Mouse (Mus musculus) neural tube, embryonic 13.5 days (tissue): Measurements from ENCODE around the gene Trp53tg5. TPM values are rescaled to one million over a fixed set of nuclear protein-coding genes. Genes with fewer than 3 reads are reported as not detected.

Experiments
- ATAC-seq: fragments of 200-750 bp; cut with Nextera tagmentation; 2 replicates; pipeline ENCODE4 v1.8.0; 2017; ENCODE audit warnings: low read depth, mild to moderate bottlenecking, moderate TSS enrichment, moderate library complexity
- H3K27ac ChIP-seq: fragments of 300-500 bp; sonication (generic); replicated peaks from 2 replicates; pipeline ENCODE4 v1.5.1; 2015; ENCODE audit warnings: moderate library complexity, mild to moderate bottlenecking, inconsistent platforms
- H3K27me3 ChIP-seq: fragments of 300-500 bp; sonication (generic); 2 replicates; pipeline ENCODE4 v1.6.1; 2015; ENCODE audit warnings: mild to moderate bottlenecking, inconsistent platforms
- H3K36me3 ChIP-seq: fragments of 300-500 bp; sonication (generic); 2 replicates; pipeline ENCODE4 v1.6.1; 2015; ENCODE audit warnings: mild to moderate bottlenecking, inconsistent platforms
- H3K4me1 ChIP-seq: fragments of 300-500 bp; sonication (generic); replicated peaks from 2 replicates; pipeline ENCODE4 v1.6.1; 2015; ENCODE audit warnings: inconsistent platforms
- H3K4me2 ChIP-seq: fragments of 300-500 bp; sonication (generic); 2 replicates; pipeline ENCODE4 v1.6.1; 2015; ENCODE audit warnings: inconsistent platforms, mild to moderate bottlenecking, moderate library complexity
- H3K4me3 ChIP-seq: fragments of 300-500 bp; sonication (generic); 2 replicates; pipeline ENCODE4 v1.5.1; 2015; ENCODE audit warnings: mild to moderate bottlenecking, inconsistent platforms
- H3K9ac ChIP-seq: fragments of 300-500 bp; sonication (generic); 2 replicates; pipeline ENCODE4 v1.6.1; 2015; ENCODE audit warnings: moderate library complexity, mild to moderate bottlenecking, inconsistent platforms
- H3K9me3 ChIP-seq: fragments of 300-500 bp; sonication (generic); 2 replicates; pipeline ENCODE4 v1.6.1; 2016; ENCODE audit warnings: inconsistent platforms
- WGBS: fragments of 180-500 bp; shearing (Covaris S2); methylation state at CpG from one replicate; pipeline ENCODE4 v1.1.7; 2015; 5-methylcytosine and 5-hydroxymethylcytosine counted together
- polyA plus RNA-seq: library from polyadenylated mRNA; unstranded; fragments of >200 nt; fragmentation: Nextera tagmentation; extraction: Ambion mirVana; gene quantifications from 2 replicates; pipeline ENCODE4 v1.2.1, GENCODE M21; 2015

Gene Trp53tg5
- polyA plus RNA-seq: not detected in 2 replicates

DNA sequence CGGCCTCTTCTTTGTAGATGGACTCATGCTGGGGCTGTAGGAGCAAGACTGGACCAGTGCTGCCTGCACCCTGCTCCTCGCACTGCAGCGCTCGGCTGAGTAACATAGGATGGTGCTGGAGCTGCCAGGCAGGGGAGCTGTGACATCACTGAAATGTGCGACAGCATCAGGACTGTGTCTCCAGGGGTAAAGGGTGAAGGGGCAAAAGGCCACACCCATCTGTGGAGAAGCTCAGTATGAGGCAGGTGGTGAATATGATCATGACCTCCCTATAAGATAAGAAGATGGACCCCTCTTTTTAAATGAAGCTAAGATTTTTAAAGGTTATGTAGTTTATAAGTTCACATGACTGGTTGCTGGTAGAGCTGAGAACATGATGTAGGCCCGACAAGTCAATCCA, at the start of gene Trp53tg5:
TSS of gene Trp53tg5 (minus strand) at position 101 of the 400 bp plus-strand sequence.
- H3K4me3 ChIP-seq: no peak within 1 kb of the TSS
- no peak within 1 kb of the TSS for H3K27ac ChIP-seq
- no peaks in the 10 kb centered on the region for H3K27me3 ChIP-seq
- H3K4me2 ChIP-seq: no peak within 1 kb of the TSS
- peaks cover 73% of the 10 kb centered on the region for H3K36me3 ChIP-seq
- 93% methylated on average over 6 of the region's 6 CpGs for WGBS
- H3K4me1 ChIP-seq: no peaks in the 10 kb centered on the region
- ATAC-seq: no peak
- no peak within 1 kb of the TSS for H3K9ac ChIP-seq
- H3K9me3 ChIP-seq: no peaks in the 10 kb centered on the region

DNA sequence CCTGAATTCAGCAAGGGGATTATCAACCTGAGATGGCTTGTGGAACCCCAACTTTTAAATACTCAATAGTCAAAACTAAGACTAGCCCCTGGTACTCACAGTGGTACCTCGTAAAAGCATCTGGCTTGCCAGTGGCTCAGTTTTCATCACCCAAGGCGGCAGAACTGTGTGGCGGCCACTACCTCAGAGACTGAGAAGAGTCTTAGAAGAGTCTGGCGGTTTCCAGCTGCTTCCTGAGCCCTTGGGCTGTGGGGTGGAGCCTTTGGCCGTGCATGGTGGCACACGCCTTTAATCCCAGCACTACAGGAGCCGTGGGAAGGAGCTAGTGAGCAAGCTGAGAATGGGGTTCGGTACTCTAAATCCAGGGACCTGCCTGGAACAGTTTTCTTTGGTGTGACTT, 48.8 kb upstream of the Trp53tg5 start:
- H3K27me3 ChIP-seq: peaks cover 8% of the 10 kb centered on the region; the same call in 1 of the 2 replicates
- 44% methylated on average over 8 of the region's 8 CpGs for WGBS
- peaks cover 5% of the 10 kb centered on the region; the same call in 1 of the 2 replicates for H3K4me1 ChIP-seq
- ATAC-seq: no peak
- H3K4me3 ChIP-seq: no peak overlapping the region
- H3K9ac ChIP-seq: no peak overlapping the region
- no peak overlapping the region for H3K27ac ChIP-seq
- H3K4me2 ChIP-seq: no peak overlapping the region
- H3K9me3 ChIP-seq: peaks cover 15% of the 10 kb centered on the region
- H3K36me3 ChIP-seq: no peaks in the 10 kb centered on the region

DNA sequence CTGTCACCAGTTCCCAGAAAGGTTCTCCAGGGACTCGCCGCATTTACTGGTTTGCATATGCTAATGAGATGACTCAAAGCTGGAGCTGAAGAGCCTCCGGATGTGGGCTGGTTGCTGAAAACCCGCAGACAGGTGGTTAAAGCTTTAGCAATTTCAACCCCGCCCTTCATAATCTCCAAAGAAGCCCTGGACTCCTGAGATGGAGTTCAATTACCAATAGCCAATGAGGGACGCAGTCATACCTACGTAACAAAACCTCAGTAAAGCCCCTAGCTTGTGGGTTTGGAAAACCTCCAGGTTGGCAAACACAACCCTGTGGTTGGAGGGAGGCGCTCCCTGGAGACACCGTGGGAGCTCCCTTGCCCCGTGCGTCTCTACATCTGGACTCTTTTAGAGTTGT, 48.3 kb upstream of the Trp53tg5 start:
- ATAC-seq: no peak
- no peak overlapping the region for H3K4me2 ChIP-seq
- no peak overlapping the region for H3K9ac ChIP-seq
- 18% methylated on average over 11 of the region's 11 CpGs for WGBS
- no peaks in the 10 kb centered on the region for H3K36me3 ChIP-seq
- H3K27ac ChIP-seq: no peak overlapping the region
- no peak overlapping the region for H3K4me3 ChIP-seq
- peaks cover 8% of the 10 kb centered on the region; the same call in 1 of the 2 replicates for H3K27me3 ChIP-seq
- H3K9me3 ChIP-seq: peaks cover 14% of the 10 kb centered on the region
- H3K4me1 ChIP-seq: peaks cover 5% of the 10 kb centered on the region; the same call in 1 of the 2 replicates

DNA sequence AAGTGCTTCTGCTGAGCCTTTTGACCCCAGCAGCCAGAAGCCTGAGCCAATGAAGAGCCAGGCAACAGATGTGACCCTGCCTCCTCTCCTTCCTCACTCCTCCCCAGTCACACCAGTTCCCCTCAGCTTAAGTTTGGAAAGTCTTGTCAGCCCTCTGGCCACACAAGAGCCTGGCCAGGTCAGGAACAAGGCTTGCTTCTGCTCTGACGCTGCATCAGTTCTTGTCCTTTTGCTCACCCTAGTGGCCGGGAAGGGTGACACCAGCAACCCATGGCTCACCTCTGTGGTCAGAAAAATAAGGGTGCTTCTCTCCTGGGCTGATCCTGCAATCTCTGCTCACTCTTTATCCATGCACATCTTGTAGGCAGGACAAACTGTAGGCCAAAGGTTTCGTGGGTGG, 47.3 kb upstream of the Trp53tg5 start:
- no peak for ATAC-seq
- H3K9ac ChIP-seq: no peak overlapping the region
- H3K27me3 ChIP-seq: peaks cover 8% of the 10 kb centered on the region; the same call in 1 of the 2 replicates
- H3K4me2 ChIP-seq: no peak overlapping the region
- no peak overlapping the region for H3K4me3 ChIP-seq
- no peak overlapping the region for H3K27ac ChIP-seq
- 14% methylated on average over 3 of the region's 3 CpGs for WGBS
- H3K9me3 ChIP-seq: peaks cover 6% of the 10 kb centered on the region; the same call in 1 of the 2 replicates
- H3K4me1 ChIP-seq: peaks cover 5% of the 10 kb centered on the region; the same call in 1 of the 2 replicates
- H3K36me3 ChIP-seq: no peaks in the 10 kb centered on the region

DNA sequence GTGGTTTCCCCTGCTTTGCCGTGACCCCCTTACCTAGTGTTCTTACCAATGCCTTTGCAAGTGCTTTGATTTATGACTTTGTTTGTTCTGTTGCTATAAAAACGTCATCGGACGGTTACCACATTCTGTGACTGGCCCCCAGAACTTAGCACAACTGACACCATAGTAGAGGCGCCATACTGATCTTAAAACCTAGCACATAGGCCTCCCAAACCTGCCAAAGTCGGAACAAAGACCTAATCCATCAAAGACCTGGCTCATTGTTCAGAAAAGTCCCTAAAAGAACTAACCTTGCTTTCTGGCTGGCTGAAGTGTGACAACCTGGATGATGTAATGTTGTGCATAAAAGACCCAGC, 45.6 kb upstream of the Trp53tg5 start:
- H3K9me3 ChIP-seq: no peaks in the 10 kb centered on the region
- no peak overlapping the region for H3K27ac ChIP-seq
- H3K4me2 ChIP-seq: no peak overlapping the region
- 54% methylated on average over 6 of the region's 6 CpGs for WGBS
- H3K27me3 ChIP-seq: peaks cover 8% of the 10 kb centered on the region; the same call in 1 of the 2 replicates
- peaks cover 5% of the 10 kb centered on the region; the same call in 1 of the 2 replicates for H3K4me1 ChIP-seq
- no peak overlapping the region for H3K9ac ChIP-seq
- H3K36me3 ChIP-seq: no peaks in the 10 kb centered on the region
- ATAC-seq: no peak
- no peak overlapping the region for H3K4me3 ChIP-seq

DNA sequence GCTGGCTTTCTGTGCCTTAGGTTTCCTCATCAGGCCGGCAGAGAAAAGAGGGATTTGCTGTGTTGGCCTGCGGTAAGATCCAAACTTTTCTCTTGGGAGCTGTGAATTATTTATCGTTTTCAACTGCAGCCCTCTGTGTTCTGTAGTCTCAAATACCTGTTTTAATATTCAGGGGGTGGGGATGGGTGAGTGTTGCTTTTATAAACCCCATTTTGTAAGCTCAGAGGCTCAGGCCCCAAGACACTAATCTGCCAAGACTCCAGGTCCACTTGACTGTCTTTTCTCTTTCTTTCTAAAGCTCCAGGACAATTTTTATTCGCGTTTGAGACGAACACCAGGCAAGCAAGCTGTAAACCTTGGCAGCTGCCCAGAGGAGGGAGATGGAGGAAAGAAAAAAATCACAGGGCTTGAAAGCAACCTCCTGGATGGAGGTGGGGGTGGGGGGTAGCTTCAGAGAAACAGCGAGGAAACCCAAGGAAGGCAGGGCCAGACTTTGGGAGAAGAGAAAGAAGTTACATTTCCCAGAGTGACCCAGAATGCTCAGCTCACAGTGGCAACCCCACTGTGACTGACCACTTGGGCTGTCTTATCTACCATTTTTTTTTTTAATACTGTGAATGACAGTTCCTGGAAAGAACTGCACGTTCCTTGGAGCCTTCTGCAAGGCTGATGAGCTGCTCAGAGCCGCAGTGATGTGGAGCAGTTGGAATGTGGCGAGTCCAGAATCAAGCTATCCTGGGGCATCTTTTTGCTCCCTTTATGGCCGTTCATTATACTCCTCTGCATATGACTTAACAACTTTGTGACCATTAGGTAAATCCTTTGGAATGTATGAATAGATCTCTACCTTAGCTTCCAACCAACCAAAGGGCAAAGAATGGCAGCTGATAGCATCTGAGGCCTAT, 45.0 kb upstream of the Trp53tg5 start:
- peaks cover 5% of the 10 kb centered on the region; the same call in 1 of the 2 replicates for H3K4me1 ChIP-seq
- H3K27me3 ChIP-seq: peaks cover 8% of the 10 kb centered on the region; the same call in 1 of the 2 replicates
- no peak for ATAC-seq
- H3K9me3 ChIP-seq: no peaks in the 10 kb centered on the region
- WGBS: 51% methylated on average over 11 of the region's 11 CpGs
- no peak overlapping the region for H3K4me2 ChIP-seq
- no peaks in the 10 kb centered on the region for H3K36me3 ChIP-seq
- H3K4me3 ChIP-seq: no peak overlapping the region
- peak overlapping the region; percentile 24; the same call in 1 of the 2 replicates for H3K27ac ChIP-seq
- no peak overlapping the region for H3K9ac ChIP-seq

DNA sequence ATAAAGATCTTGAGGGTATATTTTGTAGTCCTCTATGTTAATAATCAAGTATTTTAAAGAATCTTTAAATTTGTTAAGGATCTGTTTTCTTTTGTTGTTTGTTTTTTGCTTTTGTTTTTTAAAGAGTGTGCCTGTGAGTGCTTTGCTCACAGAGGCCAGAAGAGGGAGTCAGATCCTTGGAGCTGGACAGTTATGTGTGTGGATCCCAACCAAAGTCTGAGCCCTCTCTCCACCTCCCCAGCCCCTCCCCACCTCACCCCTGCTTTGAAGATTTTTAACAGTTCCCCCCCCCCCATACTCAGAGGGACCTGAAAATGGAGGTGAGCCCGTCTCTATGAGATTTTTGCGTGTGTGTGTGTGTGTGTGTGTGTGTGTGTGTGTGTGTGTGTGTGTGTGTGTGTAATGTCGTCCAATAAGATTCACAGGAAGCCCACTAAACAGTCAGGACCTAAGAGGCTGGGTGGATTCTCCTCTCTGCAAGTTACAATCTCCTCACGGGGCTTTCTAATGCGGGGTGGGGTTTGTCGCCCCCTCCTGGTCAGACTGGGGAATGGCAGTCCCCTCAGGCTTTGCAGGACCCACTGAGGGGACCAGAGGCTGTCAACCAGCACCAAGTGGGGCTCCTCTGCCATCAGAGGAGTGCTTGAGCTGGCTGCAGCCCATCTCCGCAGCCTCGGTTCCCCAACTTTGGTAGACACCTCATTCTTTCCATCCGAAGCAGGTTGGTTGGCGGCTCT, 44.1 kb upstream of the Trp53tg5 start:
- H3K4me2 ChIP-seq: no peak overlapping the region
- peaks cover 5% of the 10 kb centered on the region; the same call in 1 of the 2 replicates for H3K4me1 ChIP-seq
- 34% methylated on average over 10 of the region's 10 CpGs for WGBS

DNA sequence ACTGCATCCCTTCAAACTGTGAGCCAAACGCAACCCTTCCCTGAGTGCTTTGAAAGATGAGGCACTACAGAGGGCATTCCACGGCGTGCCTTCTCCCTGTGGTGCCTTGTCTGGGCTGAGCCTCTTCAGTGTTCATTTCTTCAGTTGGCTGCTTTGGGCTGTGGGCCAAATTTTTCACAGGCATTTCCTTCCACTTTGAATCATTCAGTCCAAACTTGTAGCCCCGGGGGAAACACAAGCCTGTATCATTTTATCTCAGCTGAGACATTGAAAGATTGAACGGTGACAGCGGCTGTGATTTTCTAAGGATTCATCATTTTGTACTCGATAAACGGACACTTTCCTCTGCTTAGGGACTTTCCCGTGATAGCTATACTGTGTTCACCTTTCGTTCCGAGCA, 43.1 kb upstream of the Trp53tg5 start:
- no peaks in the 10 kb centered on the region for H3K36me3 ChIP-seq
- H3K4me2 ChIP-seq: no peak overlapping the region
- no peak for ATAC-seq
- H3K27me3 ChIP-seq: no peaks in the 10 kb centered on the region; the same call in 1 of the 2 replicates
- H3K9me3 ChIP-seq: no peaks in the 10 kb centered on the region
- no peak overlapping the region for H3K27ac ChIP-seq
- no peak overlapping the region for H3K9ac ChIP-seq
- 89% methylated on average over 11 of the region's 11 CpGs for WGBS
- H3K4me3 ChIP-seq: no peak overlapping the region
- peaks cover 1% of the 10 kb centered on the region; the same call in 1 of the 2 replicates for H3K4me1 ChIP-seq

More for the DNA sequence above, 44.1 kb upstream of the Trp53tg5 start:
- no peak overlapping the region for H3K9ac ChIP-seq
- H3K4me3 ChIP-seq: no peak overlapping the region
- H3K36me3 ChIP-seq: no peaks in the 10 kb centered on the region
- peak overlapping the region; percentile 24; the same call in 1 of the 2 replicates for H3K27ac ChIP-seq
- peaks cover 8% of the 10 kb centered on the region; the same call in 1 of the 2 replicates for H3K27me3 ChIP-seq
- no peak for ATAC-seq
- no peaks in the 10 kb centered on the region for H3K9me3 ChIP-seq

DNA sequence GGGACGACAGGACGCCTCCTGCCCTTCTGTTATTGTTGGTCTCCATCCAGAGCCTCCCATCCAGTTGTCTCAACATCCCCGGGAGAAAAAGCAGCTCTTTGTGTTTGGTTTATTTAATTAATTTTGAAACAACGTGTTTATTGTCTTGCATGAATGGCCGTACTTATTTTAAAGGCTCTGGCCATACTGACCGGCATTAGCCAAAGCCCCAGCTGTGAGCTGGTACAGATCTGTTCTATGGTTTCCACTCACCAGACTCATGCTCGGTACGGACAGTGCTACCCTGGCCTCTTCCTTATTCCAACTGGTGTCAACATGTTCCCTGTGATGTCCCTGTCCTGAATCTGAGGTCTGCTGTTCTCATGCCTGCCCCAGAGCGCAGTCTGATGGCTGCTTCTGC, 42.4 kb upstream of the Trp53tg5 start:
- no peak for ATAC-seq
- H3K9me3 ChIP-seq: no peaks in the 10 kb centered on the region
- no peaks in the 10 kb centered on the region for H3K36me3 ChIP-seq
- no peak overlapping the region for H3K4me3 ChIP-seq
- 75% methylated on average over 9 of the region's 9 CpGs for WGBS
- H3K27ac ChIP-seq: no peak overlapping the region
- H3K9ac ChIP-seq: no peak overlapping the region
- no peak overlapping the region for H3K4me2 ChIP-seq
- H3K4me1 ChIP-seq: no peaks in the 10 kb centered on the region
- no peaks in the 10 kb centered on the region for H3K27me3 ChIP-seq

DNA sequence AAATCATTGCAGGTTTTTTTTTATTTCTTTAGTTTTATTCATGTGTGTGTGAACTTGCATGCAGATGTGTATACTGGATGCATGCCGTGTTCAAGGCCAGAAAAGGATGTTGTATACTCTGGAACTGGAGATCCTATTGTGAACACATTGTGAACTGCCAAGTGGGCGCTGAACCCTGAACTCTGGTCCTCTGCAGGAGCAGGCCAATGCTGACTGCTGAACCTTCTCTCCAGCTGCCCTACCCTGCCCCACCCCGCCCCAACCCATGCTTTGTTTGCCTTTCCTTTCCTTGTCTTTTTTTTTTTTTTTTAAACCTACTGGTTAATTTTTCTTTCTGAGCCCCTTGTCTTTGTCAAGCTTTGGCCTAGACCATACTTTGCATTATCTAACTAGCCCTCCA, 41.4 kb upstream of the Trp53tg5 start:
- H3K27me3 ChIP-seq: no peaks in the 10 kb centered on the region
- H3K36me3 ChIP-seq: no peaks in the 10 kb centered on the region
- WGBS: 88% methylated on average over 3 of the region's 3 CpGs
- H3K4me1 ChIP-seq: no peaks in the 10 kb centered on the region
- H3K4me3 ChIP-seq: no peak overlapping the region
- H3K9me3 ChIP-seq: no peaks in the 10 kb centered on the region
- no peak for ATAC-seq
- no peak overlapping the region for H3K9ac ChIP-seq
- H3K4me2 ChIP-seq: no peak overlapping the region
- H3K27ac ChIP-seq: no peak overlapping the region

DNA sequence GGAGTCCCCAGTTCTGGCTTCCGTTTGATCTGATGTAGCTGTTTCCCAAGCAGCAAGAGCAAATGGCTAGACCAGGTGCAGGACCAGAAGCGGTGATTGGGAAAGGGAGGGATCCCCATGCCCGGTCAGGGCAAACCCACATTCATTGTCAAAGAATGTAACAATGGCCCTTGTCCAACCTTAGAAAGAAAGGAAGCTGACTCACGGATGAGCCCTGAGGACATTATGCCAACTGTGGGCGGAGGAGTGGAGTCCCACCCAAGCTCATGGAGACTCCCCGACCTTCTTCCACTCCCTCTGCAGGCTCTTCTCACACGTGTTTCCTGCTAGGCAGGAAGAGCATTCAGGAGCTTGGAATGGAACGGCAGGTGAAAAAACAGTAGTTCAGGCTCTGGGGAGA, 39.9 kb upstream of the Trp53tg5 start:
- H3K27ac ChIP-seq: no peak overlapping the region
- H3K4me3 ChIP-seq: no peak overlapping the region
- WGBS: 79% methylated on average over 8 of the region's 8 CpGs
- H3K9ac ChIP-seq: no peak overlapping the region
- H3K4me1 ChIP-seq: no peaks in the 10 kb centered on the region
- H3K9me3 ChIP-seq: no peaks in the 10 kb centered on the region
- peaks cover 6% of the 10 kb centered on the region for H3K36me3 ChIP-seq
- no peak for ATAC-seq
- no peaks in the 10 kb centered on the region for H3K27me3 ChIP-seq
- H3K4me2 ChIP-seq: no peak overlapping the region
